Mouse (Mus musculus): Measurements from ENCODE around the gene Mpzl2.

GRCm38 (mm10) chr9:45010461-45010860 is 29.1 kb upstream of the Mpzl2 start:
- no peak for TF ChIP-seq CTCF (IDR thresholded peaks at IDR 0.05; ENCODE audit: low read depth, low read length)
- TF ChIP-seq POLR2A (IDR thresholded peaks at IDR 0.05; ENCODE audit: borderline replicate concordance, low read depth, low read length) = no peak

Measured in bone marrow macrophage, adult 2 months (primary cell).